Mouse (Mus musculus): Measurements from ENCODE around the gene Olfr796.

The Olfr796 gene

DNA sequence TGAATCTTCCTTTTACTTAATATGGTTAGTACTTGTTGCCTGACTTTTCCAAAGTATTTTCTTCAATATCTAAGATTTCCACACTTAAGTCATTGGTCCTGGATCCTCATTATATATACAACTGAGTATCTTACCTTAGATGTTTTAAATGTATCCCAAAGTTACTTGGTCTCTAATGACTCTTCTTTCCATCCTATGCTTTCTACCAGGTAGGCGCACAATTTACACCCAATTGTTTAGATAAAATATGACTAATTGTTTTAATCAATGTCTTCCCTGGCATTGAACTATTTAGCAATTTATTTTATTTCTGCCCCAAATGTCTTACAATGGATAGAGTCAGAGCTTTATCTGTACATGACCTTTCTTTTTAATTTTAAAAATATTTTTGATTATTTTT, at the start of gene Olfr796:
TSS of gene Olfr796 (minus strand) at position 101 of the 400 bp plus-strand sequence.
- no peak for ATAC-seq (ENCODE audit: insufficient number of reproducible peaks, low FRiP score, low TSS enrichment)

- no peak for ATAC-seq (ENCODE audit: insufficient number of reproducible peaks, low FRiP score, low TSS enrichment)
Observed at GRCm38 (mm10) chr10:129657394-129657793, 45.0 kb upstream of the Olfr796 start, which contains the start of gene Olfr800. Gene Olfr800, plus strand, starts transcription at chr10:129657694.

DNA sequence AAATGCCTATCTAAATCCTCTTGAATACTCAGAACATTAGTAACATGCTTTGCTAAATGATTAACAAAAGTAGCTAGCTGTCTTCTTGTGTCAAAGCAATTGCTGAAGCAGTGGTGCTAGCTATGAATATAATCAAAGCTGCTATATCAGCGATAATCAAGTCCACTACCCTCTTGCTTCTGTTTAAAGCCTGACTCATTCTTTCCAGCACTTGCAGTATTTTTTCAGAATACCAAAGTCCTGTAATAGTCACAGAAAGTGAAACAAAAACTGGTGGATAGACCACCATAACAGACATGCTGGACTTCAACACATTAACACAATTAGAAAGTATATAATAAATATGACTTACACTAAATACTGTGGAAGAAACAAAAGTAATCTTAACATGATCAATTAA, 39.4 kb upstream of the Olfr796 start:
- no peak for ATAC-seq (ENCODE audit: insufficient number of reproducible peaks, low FRiP score, low TSS enrichment)

GRCm38 (mm10) chr10:129637184-129637583, 24.8 kb upstream of the Olfr796 start, which contains the start of gene Olfr799:
Gene Olfr799, plus strand, starts transcription at chr10:129637484.
- no peak for ATAC-seq (ENCODE audit: insufficient number of reproducible peaks, low FRiP score, low TSS enrichment)

GRCm38 (mm10) chr10:129627834-129628233, 15.5 kb upstream of the Olfr796 start, which contains the start of gene Olfr798:
Gene Olfr798, minus strand, starts transcription at chr10:129627934.
- ATAC-seq (ENCODE audit: insufficient number of reproducible peaks, low FRiP score, low TSS enrichment): no peak

DNA sequence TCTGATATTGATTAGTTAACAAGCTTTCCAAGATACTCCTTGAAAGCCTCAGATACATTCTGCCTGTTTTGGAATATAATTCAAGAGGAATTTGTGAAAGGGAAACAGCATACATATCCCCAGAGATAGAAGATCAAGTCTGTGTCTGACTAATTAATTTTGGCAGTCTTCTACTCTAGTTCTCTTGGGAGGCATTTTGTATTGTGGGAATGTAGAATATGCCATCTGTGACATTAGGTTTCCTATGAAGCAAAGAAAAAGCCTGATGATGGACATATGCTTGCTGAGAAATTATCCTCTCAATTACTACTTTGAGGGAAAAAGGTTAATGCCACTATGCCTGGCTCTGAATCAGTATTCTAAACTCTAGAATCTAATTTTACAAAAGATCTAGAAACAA, 10.9 kb upstream of the Olfr796 start:
- ATAC-seq (ENCODE audit: insufficient number of reproducible peaks, low FRiP score, low TSS enrichment): no peak

- ATAC-seq (ENCODE audit: insufficient number of reproducible peaks, low FRiP score, low TSS enrichment): no peak
Observed at GRCm38 (mm10) chr10:129621724-129622123, 9.4 kb upstream of the Olfr796 start.

GRCm38 (mm10) chr10:129577066-129577465, 35.3 kb downstream of the Olfr796 start:
- no peak for ATAC-seq (ENCODE audit: insufficient number of reproducible peaks, low FRiP score, low TSS enrichment)

DNA sequence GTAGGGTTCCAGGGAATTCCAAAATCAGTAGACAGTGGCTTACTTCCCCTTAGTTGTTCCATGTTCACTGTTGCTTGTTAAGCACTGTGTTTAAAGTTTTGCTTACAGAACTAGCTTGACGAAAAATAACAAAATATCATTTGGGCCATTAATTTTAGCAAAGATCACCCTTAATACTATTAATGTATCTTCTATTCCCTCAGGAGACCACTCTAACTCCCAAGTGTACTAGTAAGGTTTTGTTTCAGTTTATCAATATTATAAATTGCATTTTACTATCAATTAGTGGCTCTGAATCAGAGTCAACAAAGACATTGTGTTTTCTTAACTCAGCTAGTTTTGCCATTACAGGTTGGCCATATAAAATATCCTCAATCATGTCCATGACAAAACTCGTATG, 45.0 kb downstream of the Olfr796 start, which contains the start of gene Olfr794:
TSS of gene Olfr794 (plus strand) at position 301 of the 400 bp plus-strand sequence.
- ATAC-seq (ENCODE audit: insufficient number of reproducible peaks, low FRiP score, low TSS enrichment): no peak

Data from cerebellum, adult (tissue).